Mouse (Mus musculus) myocyte (in vitro differentiated cells): Measurements from ENCODE around the gene Pphln1.

ENCODE experiments used
- CEBPB ChIP-seq: IDR thresholded peaks from 2 replicates; pipeline ENCODE4 v1.6.1; 2011; ENCODE audit warnings: mild to moderate bottlenecking, moderate library complexity; ENCODE audit not compliant: poor library complexity, insufficient read depth, severe bottlenecking
- E2F4 ChIP-seq: IDR thresholded peaks from one replicate; pipeline ENCODE4 v1.6.1; 2011; ENCODE audit warnings: mild to moderate bottlenecking, control low read depth, moderate library complexity; ENCODE audit not compliant: insufficient read depth
- MAX ChIP-seq: IDR thresholded peaks from one replicate; pipeline ENCODE4 v1.6.1; 2011; ENCODE audit warnings: low read depth, mild to moderate bottlenecking, control low read depth
- MYOD1 ChIP-seq, 3 experiments: IDR thresholded peaks; one replicate each; pipeline ENCODE4 v1.6.1; 2011; ENCODE audit warnings: control low read depth in 2 of 3, low read depth in 2 of 3, mild to moderate bottlenecking in 2 of 3, moderate library complexity in 1 of 3; ENCODE audit not compliant: insufficient read length in 2 of 3, control insufficient read depth in 1 of 3
- MYOG ChIP-seq, 3 experiments: IDR thresholded peaks; one replicate each; pipeline ENCODE4 v1.6.1; 2011; ENCODE audit warnings: control low read depth in 2 of 3, low read depth in 2 of 3, mild to moderate bottlenecking in 2 of 3; ENCODE audit not compliant: insufficient read length in 2 of 3, control insufficient read depth in 1 of 3, insufficient read depth in 1 of 3
- POLR2A ChIP-seq: IDR thresholded peaks from one replicate; pipeline ENCODE4 v1.6.1; 2011; ENCODE audit warnings: low read depth, mild to moderate bottlenecking, control low read depth, moderate library complexity; ENCODE audit not compliant: insufficient read length
- POLR2AphosphoS2 ChIP-seq: IDR thresholded peaks from one replicate; pipeline ENCODE4 v1.6.1; 2011; ENCODE audit warnings: low read depth, control low read depth; ENCODE audit not compliant: insufficient read length
- REST ChIP-seq: IDR thresholded peaks from one replicate; pipeline ENCODE4 v1.6.1; 2011; ENCODE audit warnings: mild to moderate bottlenecking, control low read depth, moderate library complexity; ENCODE audit not compliant: insufficient read depth, insufficient read length
- SRF ChIP-seq: IDR thresholded peaks from one replicate; pipeline ENCODE4 v1.6.1; 2011; ENCODE audit warnings: low read depth; ENCODE audit not compliant: control insufficient read depth, insufficient read length
- TCF12 ChIP-seq: IDR thresholded peaks from one replicate; pipeline ENCODE4 v1.6.1; 2011; ENCODE audit warnings: mild to moderate bottlenecking, control low read depth; ENCODE audit not compliant: poor library complexity, insufficient read depth, severe bottlenecking
- TCF3 ChIP-seq: IDR thresholded peaks from one replicate; pipeline ENCODE4 v1.6.1; 2011; ENCODE audit warnings: low read depth, control low read depth; ENCODE audit not compliant: insufficient read length
- USF1 ChIP-seq: IDR thresholded peaks from one replicate; pipeline ENCODE4 v1.6.1; 2011; ENCODE audit warnings: low read depth, mild to moderate bottlenecking, control low read depth, moderate library complexity

GRCm38 (mm10) chr15:93521787-93522180 is 123.6 kb downstream of the Pphln1 start:
- TF ChIP-seq CEBPB (no peak), POLR2A (no peak), SRF (no peak), TCF12 (no peak), E2F4 (no peak), MAX (no peak), USF1 (no peak), REST (no peak), TCF3 (no peak), MYOG (IDR thresholded peaks at IDR 0.05; ENCODE audit: control insufficient read depth in 1 of 3, insufficient read depth in 1 of 3, insufficient read length in 2 of 3, low read depth in 2 of 3) (no peak), MYOD1 (IDR thresholded peaks at IDR 0.05; ENCODE audit: control insufficient read depth in 1 of 3, insufficient read length in 2 of 3, low read depth in 2 of 3) (no peak), POLR2AphosphoS2 (no peak)
